In genomic region chr4:44295837-44296236, GRCm38 (mm10) we compare ENCODE assay signal across 20 mouse cellular contexts. TPM values are rescaled to one million over a fixed set of nuclear protein-coding genes. Genes with fewer than 3 reads are reported as not detected.
"Had no signal": no experiment of that assay in that cellular context is flagged by ENCODE, and none has a peak within 500 bp of the region (broad histone marks: within the 10 kb centered on the region; RNA-seq: fewer than 3 reads in every experiment).

No protein-coding gene starts in this region.

- DNase-seq: gastrocnemius, adult 2 months; gastrocnemius, postnatal 10 days; gastrocnemius, postnatal 25 days; heart, adult 2 months; heart, postnatal 10 days; heart, postnatal 4 days; kidney, adult 18-20 months; kidney, adult 8-10 months; kidney, postnatal 10 days; kidney, postnatal 25 days; kidney, postnatal 4 days had no signal

- ATAC-seq: hindbrain, embryonic 16.5 days; inflammation-experienced regulatory T-cells, adult 6 months; intestine, embryonic 15.5 days; intestine, postnatal 0 days; liver, embryonic 12.5 days had no signal

- H3K27me3 ChIP-seq: heart, embryonic 12.5 days; hindbrain, embryonic 12.5 days; intestine, embryonic 15.5 days; limb, embryonic 12.5 days; liver, embryonic 12.5 days had no signal

RNA-seq across cellular contexts. Expression of gene Melk, which starts 4.8 kb away (rescaled TPM):
- total RNA-seq: gastrocnemius, adult 2 months had no signal
- polyA plus RNA-seq: liver, adult 2 months had no signal
